Mouse (Mus musculus) heart, postnatal 4 days (tissue): Measurements from ENCODE around the gene Prg3. TPM values are rescaled to one million over a fixed set of nuclear protein-coding genes. Genes with fewer than 3 reads are reported as not detected.

Source experiments
- DNase-seq: peaks from one replicate; pipeline ENCODE4 v3.0.0; 2021
- total RNA-seq, 2 experiments: library from RNA; stranded (reverse); gene quantifications; 2 replicates each; pipeline ENCODE4 v1.2.3; 2021

The Prg3 gene
- total RNA-seq, 2 experiments from 2014 or later = not detected

- no peak for DNase-seq
These were observed 8.4 kb downstream of the Prg3 start for GRCm38 (mm10) chr2:84996376-84996775.

DNA sequence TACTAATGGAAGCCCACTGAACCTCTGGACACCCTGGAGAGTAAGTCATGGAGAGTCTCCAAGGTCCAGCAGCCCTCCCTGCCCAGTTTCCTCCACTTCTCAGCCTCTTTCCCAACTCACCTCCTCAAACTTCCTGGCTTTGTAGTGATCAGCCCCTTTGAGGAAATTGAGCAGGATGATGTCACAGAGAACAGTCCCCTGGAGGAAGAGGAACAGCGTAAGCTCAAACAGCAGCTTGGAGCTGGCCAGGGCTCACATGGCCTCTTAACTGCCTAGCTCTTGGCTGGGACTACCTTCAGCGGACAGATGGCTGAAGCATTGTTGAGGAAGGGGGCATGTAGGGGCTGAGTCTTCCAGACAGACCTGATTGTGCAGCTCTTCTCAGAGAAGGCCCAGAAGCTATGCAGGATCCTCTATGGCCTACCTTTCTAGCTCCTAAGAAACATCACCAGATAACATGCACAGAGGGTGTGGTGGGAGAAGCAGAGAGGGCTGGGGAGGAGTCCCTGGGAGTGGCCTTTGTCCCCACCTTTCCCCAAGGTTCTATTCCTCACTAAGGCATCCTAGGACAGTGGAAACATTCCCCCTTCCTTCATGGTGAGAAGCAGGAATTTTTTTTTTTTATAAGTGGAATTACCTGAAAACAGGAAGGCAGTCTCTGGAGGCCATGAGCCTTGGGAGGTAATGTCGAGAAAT is 11.6 kb downstream of the Prg3 start:
- peak; percentile 24 for DNase-seq

- DNase-seq = no peak
These were observed 13.5 kb downstream of the Prg3 start for GRCm38 (mm10) chr2:85001497-85001896.

DNA sequence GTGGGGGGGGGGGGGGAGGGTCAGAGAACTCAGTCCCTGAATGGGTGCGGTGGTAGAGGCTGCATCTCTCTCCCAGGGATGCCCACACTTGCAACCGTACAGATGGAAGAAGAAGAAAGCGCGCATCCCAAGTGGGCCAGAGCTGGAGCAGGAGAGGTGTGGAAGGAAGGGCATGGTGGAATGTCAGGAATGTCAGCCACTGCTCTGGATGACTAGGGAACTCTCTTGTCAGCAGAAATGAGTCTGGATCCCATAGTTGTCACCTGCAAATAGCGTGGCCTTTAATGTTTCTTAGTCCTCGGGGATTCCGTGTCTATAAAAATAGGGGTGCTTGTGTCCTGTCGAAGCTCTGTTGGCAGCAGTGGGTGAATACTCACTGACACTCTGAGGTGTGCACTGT is 14.6 kb downstream of the Prg3 start:
- no peak for DNase-seq

GRCm38 (mm10) chr2:85004341-85004740 is 16.3 kb downstream of the Prg3 start:
- no peak for DNase-seq

- no peak for DNase-seq
These were observed 18.6 kb downstream of the Prg3 start for GRCm38 (mm10) chr2:85006600-85006999.

GRCm38 (mm10) chr2:85007729-85008128 is 19.7 kb downstream of the Prg3 start:
- peak; percentile 33 for DNase-seq

GRCm38 (mm10) chr2:85009212-85009611 is 21.2 kb downstream of the Prg3 start:
- DNase-seq = no peak

- no peak for DNase-seq
These were observed 24.0 kb downstream of the Prg3 start for GRCm38 (mm10) chr2:85011906-85012604.

DNA sequence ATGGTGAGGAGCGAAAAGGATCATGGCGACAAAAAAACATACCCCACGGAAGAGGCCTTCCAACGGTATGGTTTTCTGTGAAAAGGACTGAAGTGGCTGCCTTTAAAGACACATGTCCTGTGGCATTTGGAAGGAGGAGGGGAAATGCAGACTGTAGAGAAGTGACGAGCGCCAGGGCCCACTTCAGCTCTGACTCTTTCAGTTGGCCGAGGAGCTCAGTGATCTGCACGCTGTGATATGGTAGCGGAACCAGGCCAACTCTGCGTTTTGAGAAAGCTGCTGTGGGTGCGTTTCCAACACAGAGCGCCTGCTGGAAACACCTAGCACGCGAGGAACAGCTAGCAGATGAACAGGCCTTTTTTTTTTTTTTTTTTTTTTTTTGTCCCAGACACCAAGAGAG is 24.7 kb downstream of the Prg3 start:
- peak; percentile 34 for DNase-seq

DNA sequence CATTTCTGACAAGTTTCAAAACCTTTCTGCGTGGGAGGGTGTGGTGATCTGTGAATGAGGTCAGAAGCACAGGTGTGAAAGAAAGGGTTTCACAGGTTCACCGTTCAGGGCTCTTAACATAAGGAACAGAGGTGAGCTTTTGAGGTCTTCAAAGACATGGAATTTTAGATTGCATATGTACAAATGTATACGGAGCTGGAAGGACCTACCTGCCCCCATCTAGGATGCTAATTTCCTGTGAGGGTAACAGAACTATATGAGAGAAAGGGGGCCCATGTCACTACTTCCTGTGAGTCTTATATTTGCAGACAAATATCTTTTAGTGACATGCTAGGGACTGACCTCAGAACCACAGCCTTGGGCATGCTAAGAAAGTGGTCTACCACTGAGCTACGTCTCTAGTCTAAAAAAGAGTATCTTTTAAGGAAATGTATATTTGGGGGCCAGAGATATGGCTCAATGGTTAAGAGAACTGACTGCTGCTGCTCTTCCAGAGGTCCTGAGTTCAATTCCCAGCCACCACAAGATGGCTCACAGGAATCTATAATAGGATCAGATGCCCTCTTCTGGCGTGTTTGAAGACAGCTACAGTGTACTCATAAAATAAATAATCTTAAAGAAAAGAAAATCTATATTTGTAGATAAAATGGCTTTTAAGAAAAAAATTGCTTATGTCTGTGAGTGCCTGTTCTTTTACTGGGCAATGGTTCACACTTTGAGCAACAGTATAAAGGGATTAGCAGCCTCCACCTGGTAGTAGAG is 26.0 kb downstream of the Prg3 start:
- DNase-seq = no peak

GRCm38 (mm10) chr2:85014588-85014982 is 26.6 kb downstream of the Prg3 start:
- no peak for DNase-seq

DNA sequence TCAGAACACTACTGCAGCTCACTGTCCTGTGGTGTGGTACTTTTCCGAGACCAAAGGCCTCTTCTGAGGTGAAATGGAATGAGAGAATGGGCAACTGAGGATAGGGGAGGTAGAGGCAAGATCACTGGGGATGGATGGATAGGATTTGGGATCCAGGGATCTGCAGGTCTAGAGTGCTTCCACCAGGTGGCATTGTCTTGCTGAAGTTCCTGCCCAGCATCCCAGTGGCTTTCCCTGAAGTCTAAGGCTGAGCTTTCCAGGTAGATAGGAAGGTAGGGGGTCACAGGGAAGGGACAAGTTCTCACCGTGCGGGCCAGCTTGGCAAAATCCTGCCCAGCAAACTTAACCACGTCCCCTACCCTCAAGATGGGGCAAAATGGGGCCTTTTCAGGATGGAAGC is 34.0 kb downstream of the Prg3 start:
- DNase-seq = peak; percentile 33

GRCm38 (mm10) chr2:85026178-85026577 is 38.2 kb downstream of the Prg3 start:
- no peak for DNase-seq

- DNase-seq = no peak
These were observed 39.3 kb downstream of the Prg3 start for GRCm38 (mm10) chr2:85027281-85027680.

GRCm38 (mm10) chr2:85029897-85030296 is 41.9 kb downstream of the Prg3 start:
- DNase-seq = no peak

DNA sequence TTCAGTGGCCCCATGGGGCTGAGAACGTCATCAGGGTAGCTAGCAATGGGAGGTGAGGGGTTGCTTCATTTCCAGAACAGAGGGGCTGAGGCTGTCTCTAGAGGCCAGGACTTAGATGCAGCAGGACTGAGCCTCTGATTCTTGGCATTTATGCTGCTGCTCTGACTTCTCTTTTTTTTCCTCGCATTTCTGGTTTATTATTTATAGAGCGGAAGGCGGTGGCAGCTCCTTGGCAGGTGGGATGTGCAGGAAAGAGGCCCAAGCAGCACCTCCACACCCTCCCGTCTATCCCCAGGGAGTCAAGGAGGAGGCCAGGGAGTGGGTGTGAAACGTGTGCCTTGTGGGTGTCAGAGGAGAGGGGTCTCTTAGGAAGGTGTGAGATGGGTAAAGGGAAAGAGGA is 43.0 kb downstream of the Prg3 start:
- DNase-seq = no peak

GRCm38 (mm10) chr2:85033121-85033520 is 45.1 kb downstream of the Prg3 start:
- DNase-seq = no peak

GRCm38 (mm10) chr2:85034169-85034568 is 46.2 kb downstream of the Prg3 start:
- no peak for DNase-seq

- DNase-seq = no peak
These were observed 48.6 kb downstream of the Prg3 start for GRCm38 (mm10) chr2:85036507-85037046.

GRCm38 (mm10) chr2:85037047-85038026 is 49.3 kb downstream of the Prg3 start, which contains the start of the genes Ssrp1 and P2rx3:
Gene Ssrp1, plus strand, starts transcription at chr2:85037234.
Gene P2rx3, minus strand, starts transcription at chr2:85037462.
- DNase-seq = peak; percentile 94

- DNase-seq = no peak
These were observed 50.3 kb downstream of the Prg3 start for GRCm38 (mm10) chr2:85038336-85038735.
